Mouse (Mus musculus) G1E (cell line): ENCODE data around the gene Hist1h3b. TPM values are rescaled to one million over a fixed set of nuclear protein-coding genes. Genes with fewer than 3 reads are reported as not detected.
"Not testable (repeated sequence)": the region's sequence is repeated elsewhere in the genome, so short reads cannot be mapped to it uniquely, and the experiment has no call there.

Experiments used
- ATAC-seq: 2 replicates; pipeline ENCODE4 v1.8.0; 2016; ENCODE audit warnings: mild to moderate bottlenecking; ENCODE audit not compliant: insufficient number of reproducible peaks, poor library complexity, low FRiP score, severe bottlenecking; ENCODE audit errors: extremely low read depth
- DNase-seq: peaks from one replicate; pipeline ENCODE4 v3.0.0; 2012; ENCODE audit warnings: low spot score
- H3K27me3 ChIP-seq: 2 replicates; pipeline ENCODE4 v1.6.1; 2012; ENCODE audit warnings: mild to moderate bottlenecking, low read length, inconsistent platforms; ENCODE audit not compliant: insufficient read depth
- H3K36me3 ChIP-seq: replicated peaks from 2 replicates; pipeline ENCODE3; 2012; ENCODE audit warnings: mild to moderate bottlenecking, inconsistent platforms
- H3K4me1 ChIP-seq: 2 replicates; pipeline ENCODE4 v1.6.1; 2012; ENCODE audit warnings: low read depth, low read length, inconsistent platforms, mixed read lengths; ENCODE audit not compliant: insufficient read depth
- H3K4me3 ChIP-seq: 2 replicates; pipeline ENCODE4 v1.5.1; 2012; ENCODE audit warnings: low read depth, mild to moderate bottlenecking, inconsistent platforms, low read length, moderate library complexity, mixed read lengths
- H3K9me3 ChIP-seq: replicated peaks from 2 replicates; pipeline ENCODE4 v1.6.1; 2012; ENCODE audit warnings: inconsistent platforms
- CTCF ChIP-seq: IDR thresholded peaks from 2 replicates; pipeline ENCODE4 v1.5.1; 2012; ENCODE audit warnings: low read depth, low read length, inconsistent platforms, mixed read lengths
- GATA1 ChIP-seq: IDR thresholded peaks from 2 replicates; pipeline ENCODE4 v1.6.1; 2012; ENCODE audit warnings: borderline replicate concordance, low read length, inconsistent platforms, mixed read lengths
- GATA2 ChIP-seq: IDR thresholded peaks from 2 replicates; pipeline ENCODE4 v1.6.1; 2012; ENCODE audit warnings: low read depth, low read length, inconsistent platforms, borderline replicate concordance
- POLR2AphosphoS5 ChIP-seq: IDR thresholded peaks from 2 replicates; pipeline ENCODE4 v1.6.1; 2012; ENCODE audit warnings: low read depth, low read length, inconsistent platforms; ENCODE audit not compliant: insufficient replicate concordance
- TAL1 ChIP-seq: conservative IDR thresholded peaks from 2 replicates; pipeline ENCODE4 v1.6.1; 2012; ENCODE audit warnings: low read depth, low read length, inconsistent platforms, mixed read lengths
- polyA plus RNA-seq: library from polyadenylated mRNA; stranded (reverse); fragments of >175 nt; gene quantifications from 2 replicates; pipeline ENCODE4 v1.2.3, GENCODE M21; 2012
- total RNA-seq, 2 experiments: library from RNA; stranded (forward) in 1 of 2; stranded (reverse) in 1 of 2; fragments of 200-1000 nt in 1 of 2; fragments of >200 nt in 1 of 2; fragmentation: Nextera tagmentation in 1 of 2; gene quantifications; 2 replicates each; pipeline ENCODE4 v1.2.3; 2014 to 2017

Hist1h3b gene
- total and polyA plus RNA-seq, 3 experiments, result 5.7 to 955 (median 745) TPM

GRCm38 (mm10) chr13:23768834-23769397 is 16.8 kb downstream of the Hist1h3b start:
- Histone ChIP-seq H3K4me3 (peak overlapping the region; percentile 40; the same call in 1 of the 2 replicates), H3K4me1 (peaks cover 52% of the 10 kb centered on the region), H3K27me3 (peaks cover 6% of the 10 kb centered on the region; the same call in 1 of the 2 replicates), H3K36me3 (no peaks in the 10 kb centered on the region), H3K9me3 (no peaks in the 10 kb centered on the region)
- TF ChIP-seq TAL1 (no peak), CTCF (no peak), GATA2 (no peak), GATA1 (no peak), POLR2AphosphoS5 (no peak)
- ATAC-seq (no peak), DNase-seq (no peak)

GRCm38 (mm10) chr13:23769613-23770012 is 17.5 kb downstream of the Hist1h3b start, which contains the start of gene Trim38:
Trim38 (plus strand) TSS chr13:23769913.
- ATAC-seq, H3K36me3 ChIP-seq, H3K27me3 ChIP-seq, DNase-seq, H3K9me3 ChIP-seq: not testable (repeated sequence)
- Histone ChIP-seq H3K4me1 (peaks cover 45% of the 10 kb centered on the region), H3K4me3 (peak within 1 kb of the TSS; percentile 40; the same call in 1 of the 2 replicates)

- no peaks in the 10 kb centered on the region for H3K9me3 ChIP-seq
- ATAC-seq (no peak), DNase-seq (no peak)
- peaks cover 6% of the 10 kb centered on the region; the same call in 1 of the 2 replicates for H3K27me3 ChIP-seq
- no peak overlapping the region for H3K4me3 ChIP-seq
- TF ChIP-seq GATA2 (no peak), TAL1 (no peak), GATA1 (no peak)
- no peaks in the 10 kb centered on the region for H3K36me3 ChIP-seq
- peaks cover 29% of the 10 kb centered on the region for H3K4me1 ChIP-seq
Observed at GRCm38 (mm10) chr13:23772561-23773313, 20.7 kb downstream of the Hist1h3b start.

GRCm38 (mm10) chr13:23778339-23778738 is 26.3 kb downstream of the Hist1h3b start:
- DNase-seq (no peak), ATAC-seq (no peak)
- Histone ChIP-seq H3K4me3 (no peak overlapping the region), H3K4me1 (peaks cover 6% of the 10 kb centered on the region), H3K27me3 (peaks cover 4% of the 10 kb centered on the region; the same call in 1 of the 2 replicates), H3K36me3 (no peaks in the 10 kb centered on the region), H3K9me3 (no peaks in the 10 kb centered on the region)
- TF ChIP-seq GATA1, result no peak
- no peak for TF ChIP-seq TAL1
- TF ChIP-seq GATA2, result no peak
- no peak for TF ChIP-seq POLR2AphosphoS5
- no peak for TF ChIP-seq CTCF

- Histone ChIP-seq H3K4me3 (no peak overlapping the region), H3K4me1 (peaks cover 6% of the 10 kb centered on the region), H3K36me3 (no peaks in the 10 kb centered on the region), H3K27me3 (peaks cover 4% of the 10 kb centered on the region; the same call in 1 of the 2 replicates), H3K9me3 (no peaks in the 10 kb centered on the region)
- TF ChIP-seq GATA1, result no peak
- TF ChIP-seq TAL1, result no peak
- no peak for TF ChIP-seq CTCF
- TF ChIP-seq GATA2, result no peak
- no peak for TF ChIP-seq POLR2AphosphoS5
- no peak for ATAC-seq
- DNase-seq, result no peak
Observed at GRCm38 (mm10) chr13:23779025-23779424, 27.0 kb downstream of the Hist1h3b start.

- no peaks in the 10 kb centered on the region for H3K4me1 ChIP-seq
- TF ChIP-seq CTCF (peak; percentile 50), TAL1 (no peak)
- DNase-seq (no peak), ATAC-seq (no peak)
- peaks cover 9% of the 10 kb centered on the region; the same call in 1 of the 2 replicates for H3K27me3 ChIP-seq
- no peak overlapping the region for H3K4me3 ChIP-seq
- H3K36me3 ChIP-seq, result no peaks in the 10 kb centered on the region
- H3K9me3 ChIP-seq, result no peaks in the 10 kb centered on the region
Observed at GRCm38 (mm10) chr13:23792520-23792919, 40.5 kb downstream of the Hist1h3b start.

GRCm38 (mm10) chr13:23799405-23799804 is 47.3 kb downstream of the Hist1h3b start:
- Histone ChIP-seq H3K4me3 (no peak overlapping the region), H3K4me1 (no peaks in the 10 kb centered on the region), H3K9me3 (no peaks in the 10 kb centered on the region), H3K27me3 (peaks cover 3% of the 10 kb centered on the region; the same call in 1 of the 2 replicates), H3K36me3 (no peaks in the 10 kb centered on the region)
- no peak for DNase-seq
- no peak for ATAC-seq
- TF ChIP-seq GATA2, result no peak

Other genes starting within 250 kb of the Hist1h3b start
Only the 20 nearest of the 37 such genes appear.
- 27.7 and 30.2 TPM in 2 replicates for gene Hist1h2be, start 131.1 kb upstream of the Hist1h3b start, total RNA-seq (2014; fragmentation: Nextera tagmentation)
- gene Hist1h2be, start 131.1 kb upstream of the Hist1h3b start, total RNA-seq (2017), result 110 and 153 TPM in 2 replicates
- gene Hist1h2be, start 131.1 kb upstream of the Hist1h3b start, polyA plus RNA-seq, result 0.56 and 3.5 TPM in 2 replicates
- 1,109 and 1,273 TPM in 2 replicates for gene Hist1h1e, start 129.7 kb upstream of the Hist1h3b start, total RNA-seq (2014; fragmentation: Nextera tagmentation)
- 215 and 254 TPM in 2 replicates for gene Hist1h1e, start 129.7 kb upstream of the Hist1h3b start, total RNA-seq (2017)
- 4.0 and 18.2 TPM in 2 replicates for gene Hist1h1e, start 129.7 kb upstream of the Hist1h3b start, polyA plus RNA-seq
- gene Hist1h2ac, start 68.3 kb upstream of the Hist1h3b start, total RNA-seq (2014; fragmentation: Nextera tagmentation), result 5.1 and 6.4 TPM in 2 replicates
- 54.4 and 93.5 TPM in 2 replicates for gene Hist1h2ac, start 68.3 kb upstream of the Hist1h3b start, total RNA-seq (2017)
- 1.1 and 3.8 TPM in 2 replicates for gene Hist1h2ac, start 68.3 kb upstream of the Hist1h3b start, polyA plus RNA-seq
- gene Hist1h2bc, start 68.1 kb upstream of the Hist1h3b start, total RNA-seq (2014; fragmentation: Nextera tagmentation), result 62.5 and 102 TPM in 2 replicates
- 387 and 479 TPM in 2 replicates for gene Hist1h2bc, start 68.1 kb upstream of the Hist1h3b start, total RNA-seq (2017)
- 8.5 and 11.3 TPM in 2 replicates for gene Hist1h2bc, start 68.1 kb upstream of the Hist1h3b start, polyA plus RNA-seq
- gene Hist1h1t, start 56.5 kb upstream of the Hist1h3b start, total RNA-seq (2014; fragmentation: Nextera tagmentation), result not detected in 2 replicates
- 0.16 and 0.29 TPM in 2 replicates for gene Hist1h1t, start 56.5 kb upstream of the Hist1h3b start, total RNA-seq (2017)
- gene Hist1h1t, start 56.5 kb upstream of the Hist1h3b start, polyA plus RNA-seq, result not detected in 2 replicates
- gene Hist1h4c, start 53.8 kb upstream of the Hist1h3b start, total RNA-seq (2014; fragmentation: Nextera tagmentation), result 89.9 and 123 TPM in 2 replicates
- 238 and 240 TPM in 2 replicates for gene Hist1h4c, start 53.8 kb upstream of the Hist1h3b start, total RNA-seq (2017)
- 2.2 and 9.8 TPM in 2 replicates for gene Hist1h4c, start 53.8 kb upstream of the Hist1h3b start, polyA plus RNA-seq
- gene Hfe, start 41.4 kb upstream of the Hist1h3b start, total RNA-seq (2014; fragmentation: Nextera tagmentation), result not detected in 2 replicates
- 0.16 TPM in 1 of 2 replicates, not detected in the other for gene Hfe, start 41.4 kb upstream of the Hist1h3b start, total RNA-seq (2017)
- gene Hfe, start 41.4 kb upstream of the Hist1h3b start, polyA plus RNA-seq, result not detected in 2 replicates
- 471 and 514 TPM in 2 replicates for gene Hist1h1c, start 13.5 kb upstream of the Hist1h3b start, total RNA-seq (2014; fragmentation: Nextera tagmentation)
- gene Hist1h1c, start 13.5 kb upstream of the Hist1h3b start, total RNA-seq (2017), result 589 and 623 TPM in 2 replicates
- gene Hist1h1c, start 13.5 kb upstream of the Hist1h3b start, polyA plus RNA-seq, result 10.5 and 25.6 TPM in 2 replicates
- gene Hist1h3c, start 6.7 kb upstream of the Hist1h3b start, total RNA-seq (2014; fragmentation: Nextera tagmentation), result 759 and 936 TPM in 2 replicates
- 437 and 629 TPM in 2 replicates for gene Hist1h3c, start 6.7 kb upstream of the Hist1h3b start, total RNA-seq (2017)
- gene Hist1h3c, start 6.7 kb upstream of the Hist1h3b start, polyA plus RNA-seq, result 8.6 and 19.8 TPM in 2 replicates
- 444 and 466 TPM in 2 replicates for gene Hist1h2bb, start 5.5 kb upstream of the Hist1h3b start, total RNA-seq (2014; fragmentation: Nextera tagmentation)
- gene Hist1h2bb, start 5.5 kb upstream of the Hist1h3b start, total RNA-seq (2017), result 1,704 and 1,978 TPM in 2 replicates
- 4.3 and 32.5 TPM in 2 replicates for gene Hist1h2bb, start 5.5 kb upstream of the Hist1h3b start, polyA plus RNA-seq
- 535 and 541 TPM in 2 replicates for gene Hist1h2ab, start 1.1 kb upstream of the Hist1h3b start, total RNA-seq (2014; fragmentation: Nextera tagmentation)
- gene Hist1h2ab, start 1.1 kb upstream of the Hist1h3b start, total RNA-seq (2017), result 1,062 and 1,423 TPM in 2 replicates
- gene Hist1h2ab, start 1.1 kb upstream of the Hist1h3b start, polyA plus RNA-seq, result 24.2 and 62.4 TPM in 2 replicates
- 272 and 301 TPM in 2 replicates for gene Hist1h4b, start 4.7 kb downstream of the Hist1h3b start, total RNA-seq (2014; fragmentation: Nextera tagmentation)
- gene Hist1h4b, start 4.7 kb downstream of the Hist1h3b start, total RNA-seq (2017), result 2,655 and 2,848 TPM in 2 replicates
- gene Hist1h4b, start 4.7 kb downstream of the Hist1h3b start, polyA plus RNA-seq, result 6.6 and 21.7 TPM in 2 replicates
- gene Hist1h4a, start 9.0 kb downstream of the Hist1h3b start, total RNA-seq (2014; fragmentation: Nextera tagmentation), result 408 and 465 TPM in 2 replicates
- 867 and 973 TPM in 2 replicates for gene Hist1h4a, start 9.0 kb downstream of the Hist1h3b start, total RNA-seq (2017)
- gene Hist1h4a, start 9.0 kb downstream of the Hist1h3b start, polyA plus RNA-seq, result 12.0 and 53.5 TPM in 2 replicates
- 261 and 263 TPM in 2 replicates for gene Hist1h3a, start 10.1 kb downstream of the Hist1h3b start, total RNA-seq (2014; fragmentation: Nextera tagmentation)
- gene Hist1h3a, start 10.1 kb downstream of the Hist1h3b start, total RNA-seq (2017), result 139 and 203 TPM in 2 replicates
- 5.3 and 8.2 TPM in 2 replicates for gene Hist1h3a, start 10.1 kb downstream of the Hist1h3b start, polyA plus RNA-seq
- 351 and 375 TPM in 2 replicates for gene Hist1h1a, start 11.4 kb downstream of the Hist1h3b start, total RNA-seq (2014; fragmentation: Nextera tagmentation)
- 1,895 and 1,917 TPM in 2 replicates for gene Hist1h1a, start 11.4 kb downstream of the Hist1h3b start, total RNA-seq (2017)
- gene Hist1h1a, start 11.4 kb downstream of the Hist1h3b start, polyA plus RNA-seq, result 0.90 and 1.9 TPM in 2 replicates
- gene Trim38, start 17.6 kb downstream of the Hist1h3b start, total RNA-seq (2014; fragmentation: Nextera tagmentation), result not detected in 2 replicates
- 0.27 TPM in 1 of 2 replicates, not detected in the other for gene Trim38, start 17.6 kb downstream of the Hist1h3b start, total RNA-seq (2017)
- gene Trim38, start 17.6 kb downstream of the Hist1h3b start, polyA plus RNA-seq, result not detected in 2 replicates
- not detected in 2 replicates for gene Slc17a2, start 54.7 kb downstream of the Hist1h3b start, total RNA-seq (2014; fragmentation: Nextera tagmentation)
- gene Slc17a2, start 54.7 kb downstream of the Hist1h3b start, total RNA-seq (2017), result 0.06 and 0.11 TPM in 2 replicates
- not detected in 2 replicates for gene Slc17a2, start 54.7 kb downstream of the Hist1h3b start, polyA plus RNA-seq
- gene Slc17a3, start 87.2 kb downstream of the Hist1h3b start, total RNA-seq (2014; fragmentation: Nextera tagmentation), result not detected in 2 replicates
- 0.06 and 0.22 TPM in 2 replicates for gene Slc17a3, start 87.2 kb downstream of the Hist1h3b start, total RNA-seq (2017)
- not detected in 2 replicates for gene Slc17a3, start 87.2 kb downstream of the Hist1h3b start, polyA plus RNA-seq
- not detected in 2 replicates for gene Slc17a1, start 115.5 kb downstream of the Hist1h3b start, total RNA-seq (2014; fragmentation: Nextera tagmentation)
- 0.82 and 1.1 TPM in 2 replicates for gene Slc17a1, start 115.5 kb downstream of the Hist1h3b start, total RNA-seq (2017)
- gene Slc17a1, start 115.5 kb downstream of the Hist1h3b start, polyA plus RNA-seq, result not detected in 2 replicates
- not detected in 2 replicates for gene Slc17a4, start 162.7 kb downstream of the Hist1h3b start, total RNA-seq (2014; fragmentation: Nextera tagmentation)
- gene Slc17a4, start 162.7 kb downstream of the Hist1h3b start, total RNA-seq (2017), result 0.17 and 0.27 TPM in 2 replicates
- gene Slc17a4, start 162.7 kb downstream of the Hist1h3b start, polyA plus RNA-seq, result not detected in 2 replicates